Mouse (Mus musculus): ENCODE measurements at regions not wholly inside any gene's neighbourhood (a gene's known extent, or its start where the extent isn't known, plus 50 kb on each side); places are given as distances from the start of the nearest gene placed in this dataset.

GRCm38 (mm10) chr14:71115798-71116432 lies 516.3 kb upstream of the Fam160b2 start:
- TF ChIP-seq EP300 (IDR thresholded peaks at IDR 0.05; ENCODE audit: low read depth) = no peak
- TF ChIP-seq CTCF (IDR thresholded peaks at IDR 0.05; ENCODE audit: low read depth) = no peak
